Mouse (Mus musculus) CD8-positive naive resting alpha-beta T cell, adult 2 months (primary cell): Measurements from ENCODE around the gene Bace2.
A peak's percentile ranks its signal among the peaks of the same experiment; 100 is the strongest.

Experiments used
- DNase-seq, 2 experiments: peaks; one replicate each; pipeline ENCODE4 v3.0.0; 2022; ENCODE audit warnings: low read depth in 2 of 2, low spot score in 2 of 2

Bace2 gene

DNA sequence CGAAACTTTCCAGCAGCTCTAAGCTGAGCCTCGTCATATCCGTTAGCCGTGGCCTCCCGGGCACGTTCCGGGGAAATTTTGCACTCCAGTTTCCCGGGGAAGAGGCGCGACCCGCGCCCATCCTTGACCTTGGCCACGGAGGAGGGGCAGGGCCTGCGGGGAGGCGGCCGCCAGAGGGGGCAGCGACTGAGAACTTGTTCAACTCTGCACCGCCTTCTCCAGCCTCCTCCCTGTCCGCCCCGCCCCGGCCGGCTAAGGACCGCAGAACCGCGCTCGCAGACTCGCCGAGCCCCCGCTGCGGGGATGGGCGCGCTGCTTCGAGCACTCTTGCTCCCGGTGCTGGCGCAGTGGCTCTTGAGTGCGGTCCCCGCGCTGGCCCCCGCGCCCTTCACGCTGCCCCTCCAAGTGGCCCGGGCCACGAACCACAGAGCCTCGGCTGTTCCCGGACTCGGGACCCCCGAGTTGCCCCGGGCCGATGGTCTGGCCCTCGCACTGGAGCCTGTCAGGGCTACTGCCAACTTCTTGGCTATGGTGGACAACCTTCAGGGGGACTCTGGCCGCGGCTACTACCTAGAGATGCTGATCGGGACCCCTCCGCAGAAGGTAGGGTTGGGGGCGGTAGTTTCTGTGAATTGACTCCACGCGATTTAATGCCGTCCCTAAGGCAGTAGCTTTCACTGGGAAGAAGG is at the start of gene Bace2:
TSS of gene Bace2 (plus strand) at position 244 of the 689 bp plus-strand sequence.
- DNase-seq = no peak

DNA sequence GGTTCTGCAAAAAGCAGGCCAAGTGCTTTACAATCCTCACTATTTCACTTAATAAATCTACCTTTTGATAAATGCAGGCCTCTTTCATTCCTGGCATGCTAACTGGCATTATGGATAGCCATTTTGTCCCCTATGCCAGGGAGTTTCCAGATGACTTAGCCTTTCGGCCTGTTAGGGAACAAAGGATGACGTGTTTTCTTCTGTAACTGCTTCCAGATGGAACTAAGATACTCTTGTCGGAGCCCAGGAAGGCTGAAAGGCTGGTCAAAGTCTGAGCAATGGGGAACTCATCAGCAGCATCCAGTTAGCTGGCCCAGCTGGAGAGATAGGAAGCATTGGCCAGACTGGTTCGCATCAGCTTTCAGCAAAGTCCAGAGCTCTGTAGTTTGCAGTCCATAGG is 48.9 kb upstream of the Bace2 start:
- DNase-seq = no peak

DNA sequence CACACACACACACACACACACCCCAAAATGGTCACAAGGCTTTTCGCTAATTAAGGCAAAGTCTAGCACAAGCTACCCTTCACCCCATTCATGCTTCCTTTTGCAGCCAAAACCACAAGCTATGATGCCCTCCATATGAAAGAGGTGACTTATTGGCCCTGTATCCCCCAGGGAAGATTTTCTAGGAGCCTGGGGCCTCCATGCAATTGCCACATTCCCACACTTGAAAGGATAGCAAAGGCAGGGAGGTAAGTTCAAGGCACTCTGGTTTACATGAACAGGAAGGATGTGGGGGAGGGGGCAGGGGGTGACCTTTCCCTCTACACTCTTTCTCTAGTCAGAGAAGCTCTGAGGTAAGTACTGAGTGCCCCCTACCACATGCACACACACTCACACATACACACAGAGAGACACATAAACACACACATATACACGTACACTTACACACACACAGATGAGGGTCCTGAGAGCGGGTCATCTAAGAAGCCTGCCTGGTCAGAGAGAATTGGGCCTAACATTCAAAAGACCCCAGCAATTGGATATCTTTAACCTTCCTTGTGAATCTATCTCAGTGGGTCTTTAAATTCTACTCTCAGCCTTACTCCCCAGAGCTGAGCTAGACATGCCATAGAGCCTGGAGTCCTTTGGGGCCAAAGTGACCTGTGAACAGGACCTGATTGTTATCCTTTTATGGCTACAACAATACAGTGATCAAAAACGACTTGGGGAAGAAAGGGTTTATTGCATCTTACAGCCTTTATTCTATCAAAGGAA is 46.6 kb upstream of the Bace2 start:
- no peak for DNase-seq

DNA sequence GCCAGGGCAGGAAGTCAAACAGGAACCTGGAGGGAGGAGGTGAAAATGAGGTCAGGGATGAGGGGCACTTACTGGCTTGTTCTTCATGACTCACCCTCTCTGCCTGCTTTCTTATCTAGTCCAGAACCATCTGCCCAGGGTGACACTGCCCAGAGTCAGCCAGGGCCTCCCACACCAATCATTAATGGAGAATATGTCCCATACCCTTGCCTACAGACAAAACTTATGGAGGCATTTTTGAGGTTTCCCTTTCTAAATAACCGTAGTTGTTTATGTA is 46.0 kb upstream of the Bace2 start:
- no peak for DNase-seq

DNA sequence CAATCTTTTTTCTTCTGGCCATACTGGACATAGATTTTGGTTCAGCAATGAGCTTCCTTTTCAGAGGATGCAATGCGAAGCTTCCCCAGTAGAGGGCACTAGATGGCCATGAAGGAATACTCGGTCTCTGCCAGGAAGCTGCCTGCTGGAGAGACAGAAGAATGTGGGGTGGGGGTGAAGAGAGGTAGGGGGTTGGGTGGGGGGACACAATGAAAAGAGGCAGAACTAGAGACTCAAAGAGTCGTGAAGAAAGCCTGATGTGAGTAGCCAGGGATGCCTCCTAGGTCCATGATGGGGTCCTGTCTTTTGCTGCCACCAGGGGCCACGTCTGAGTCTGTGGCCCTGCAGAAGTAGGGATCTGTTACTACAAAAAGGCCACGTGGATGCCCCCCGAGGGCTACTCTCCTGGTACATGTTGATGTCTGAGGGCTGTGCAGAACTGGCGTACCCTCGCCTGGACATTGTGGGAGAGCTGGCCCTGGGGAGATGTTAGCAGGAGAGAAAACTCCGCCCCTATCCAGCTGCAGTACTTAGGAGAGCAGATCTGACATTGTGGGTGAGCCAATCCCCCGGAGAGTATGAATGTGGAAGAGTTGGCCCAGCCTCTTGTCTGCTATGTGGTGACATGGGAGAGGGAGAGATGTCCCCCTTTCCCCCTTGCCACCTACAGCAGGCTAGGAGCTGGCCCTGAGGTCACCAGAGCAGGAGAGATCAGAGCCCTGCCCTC is 43.4 kb upstream of the Bace2 start:
- DNase-seq = peak; percentile 22 to 48

DNA sequence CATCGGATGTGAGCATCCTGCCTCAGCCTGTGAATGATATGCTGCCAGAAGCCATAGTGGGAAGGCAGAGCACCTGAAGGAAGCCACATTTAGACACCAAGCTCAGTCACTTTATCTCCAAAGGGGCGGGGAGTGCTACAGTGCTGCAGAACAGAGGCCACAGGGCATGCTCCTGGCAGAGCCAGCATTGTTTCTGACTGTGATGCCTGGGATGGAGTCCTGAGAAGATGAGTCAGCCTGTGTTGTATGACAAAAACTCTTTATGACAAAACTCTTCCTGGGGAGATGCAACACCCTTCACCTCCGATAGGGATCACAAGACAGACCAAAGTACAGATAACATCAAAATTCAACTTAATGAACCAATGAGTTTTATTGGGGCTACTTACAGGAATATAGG is 35.0 kb upstream of the Bace2 start:
- DNase-seq = no peak

DNA sequence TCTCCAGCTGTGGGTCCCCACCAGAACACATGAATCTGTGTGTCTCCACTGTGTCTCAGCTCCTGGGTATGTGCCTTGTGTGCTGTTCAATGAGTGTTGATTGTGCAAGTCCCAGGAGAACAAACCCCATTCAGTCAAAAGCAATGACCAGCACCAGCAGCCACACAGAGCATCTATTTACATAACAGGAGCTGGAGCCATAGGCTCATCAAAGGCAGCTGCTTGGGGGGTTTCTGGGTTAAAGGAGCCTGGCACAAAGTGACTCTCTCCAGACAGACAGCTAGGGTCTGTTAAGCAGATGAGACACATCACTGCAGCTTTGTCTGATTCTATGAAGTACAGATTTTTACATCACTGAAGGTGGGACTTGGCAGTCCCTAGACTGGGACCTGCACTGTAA is 33.9 kb upstream of the Bace2 start:
- no peak for DNase-seq

DNA sequence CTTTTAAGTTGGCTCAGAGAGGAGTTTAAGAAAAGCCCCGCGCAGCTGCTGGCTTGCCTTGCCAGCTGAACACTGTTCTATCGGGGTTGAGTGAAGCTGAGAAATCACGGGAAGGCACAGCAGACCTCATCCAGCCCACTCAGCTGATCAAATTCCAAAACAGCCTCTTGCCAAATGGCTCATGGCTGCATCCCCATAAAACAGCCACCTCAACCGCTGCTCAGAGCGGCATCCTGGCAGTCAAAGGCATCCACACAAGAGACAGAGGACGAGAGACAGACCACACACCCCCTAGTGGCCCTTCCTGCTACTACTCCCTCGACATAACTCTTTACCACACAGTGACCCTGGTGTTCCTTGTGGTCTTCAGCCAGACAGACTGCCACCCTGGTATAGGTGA is 30.6 kb upstream of the Bace2 start:
- DNase-seq = no peak

DNA sequence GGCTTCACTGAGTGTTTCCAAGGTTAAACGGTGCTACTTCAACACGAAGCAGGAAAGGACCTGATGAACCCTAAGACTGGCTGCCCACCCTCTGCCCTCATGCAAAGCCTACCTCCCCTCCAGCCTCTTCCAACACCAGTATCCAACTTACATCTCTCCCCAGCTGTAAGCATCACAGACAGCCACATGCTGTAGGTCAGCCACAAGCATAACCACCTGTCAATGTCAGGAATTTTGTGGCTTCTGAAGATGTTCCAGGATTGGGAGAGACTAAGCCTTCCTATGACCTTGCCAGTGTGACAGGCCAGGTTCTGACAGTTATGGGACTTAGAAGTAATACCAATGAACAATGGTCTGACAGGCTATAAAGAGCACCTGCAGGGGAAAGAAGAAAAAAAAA is 27.9 kb upstream of the Bace2 start:
- DNase-seq = no peak

DNA sequence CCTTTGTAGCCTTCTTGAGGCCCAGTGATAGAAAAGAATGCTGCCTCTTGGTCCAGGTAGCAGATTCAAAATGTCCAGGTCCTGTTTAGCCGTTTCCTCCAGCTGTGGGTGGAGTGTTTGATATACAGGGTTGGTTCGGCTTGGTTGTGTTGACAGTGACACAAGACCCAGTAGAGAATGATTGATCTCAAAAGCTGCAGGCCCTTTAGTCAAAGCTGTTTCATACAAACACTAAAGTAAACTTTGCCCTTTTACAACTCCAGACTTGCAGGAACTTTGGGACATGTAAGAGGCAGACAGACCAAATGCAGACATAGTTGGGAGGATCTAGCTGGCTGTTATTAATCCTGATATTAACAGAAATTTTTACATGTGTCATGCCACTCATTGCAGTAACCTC is 3.5 kb upstream of the Bace2 start:
- DNase-seq = no peak

DNA sequence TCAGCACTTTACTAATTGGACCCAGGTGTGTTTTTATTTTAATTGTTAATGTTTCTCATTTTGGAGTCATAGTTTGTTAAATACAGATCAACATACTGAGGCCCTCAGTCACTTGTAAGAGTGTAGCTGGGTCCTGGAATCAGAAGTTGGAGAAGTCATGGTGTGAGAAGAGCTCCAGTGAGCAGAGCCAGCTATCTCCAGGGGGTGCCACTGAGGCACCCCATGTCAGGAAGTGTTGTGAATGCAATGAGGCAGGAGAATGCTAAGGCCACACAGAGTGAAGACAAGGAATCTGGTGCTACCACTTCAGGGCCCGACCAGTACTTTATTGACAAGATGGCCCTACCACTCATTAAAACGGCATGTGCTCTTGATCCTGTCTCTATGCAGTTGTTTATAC is 1.9 kb upstream of the Bace2 start:
- no peak for DNase-seq

DNA sequence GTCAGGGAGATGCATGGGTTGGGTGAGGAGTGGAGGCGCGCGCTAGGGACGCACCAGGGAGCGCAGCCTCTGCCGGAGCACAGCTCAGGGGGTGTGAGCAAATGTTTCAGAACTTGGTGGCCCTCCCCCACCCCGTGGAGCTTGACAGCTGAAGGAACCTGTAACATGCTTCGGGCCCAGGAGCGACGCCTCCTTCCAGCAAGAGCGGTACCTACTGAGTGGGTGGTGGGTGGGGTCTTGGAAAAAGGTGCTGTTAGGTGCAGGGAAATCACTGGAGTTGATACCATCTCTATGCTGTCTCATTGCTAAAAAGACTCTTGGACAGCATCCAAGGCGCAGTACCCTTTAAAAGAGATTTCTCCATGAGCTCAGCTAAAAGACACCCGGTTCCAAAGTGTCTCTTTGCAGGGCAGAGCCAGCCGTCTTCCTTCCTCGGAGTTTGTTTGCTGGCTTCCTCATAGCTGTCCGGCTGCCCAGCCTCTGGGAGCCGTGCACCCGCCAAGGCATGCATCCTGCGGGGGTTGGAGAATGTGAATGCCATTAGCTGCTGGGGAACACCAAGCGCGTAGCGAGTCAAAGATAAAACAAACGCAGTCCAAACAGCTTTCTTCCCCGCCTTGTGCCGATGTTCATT is 763 bp downstream of the Bace2 start:
- no peak for DNase-seq

DNA sequence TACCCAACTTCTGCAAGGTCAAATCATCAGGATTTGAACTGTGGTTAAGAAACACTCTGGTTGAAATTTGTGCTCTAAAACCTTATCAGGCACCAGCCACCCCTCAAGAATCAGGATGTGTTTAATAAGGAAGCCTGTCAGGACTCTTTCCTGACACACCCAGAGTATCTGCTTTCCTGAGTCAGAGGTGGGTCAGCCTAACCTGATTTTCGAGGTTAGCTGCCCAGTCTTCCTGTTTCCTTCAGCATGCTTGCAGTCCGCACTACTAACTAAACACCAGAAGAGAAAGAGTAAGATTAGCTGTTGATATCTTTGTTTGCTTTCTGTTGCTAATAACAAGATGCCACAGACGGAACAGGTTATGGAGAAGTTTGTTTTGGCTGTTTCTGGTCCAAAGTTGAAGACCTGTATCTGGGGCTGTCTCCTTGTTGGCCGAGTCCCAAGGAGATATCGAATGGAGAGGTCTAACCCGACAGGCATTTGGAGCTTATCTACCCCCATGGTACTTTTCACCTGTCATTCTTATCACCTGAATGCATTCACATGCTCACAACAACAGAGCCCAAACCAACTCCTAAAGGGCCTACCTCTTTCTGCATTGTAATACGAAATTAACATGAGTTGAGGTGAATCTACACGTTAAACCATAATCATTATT is 5.8 kb downstream of the Bace2 start:
- DNase-seq = no peak

DNA sequence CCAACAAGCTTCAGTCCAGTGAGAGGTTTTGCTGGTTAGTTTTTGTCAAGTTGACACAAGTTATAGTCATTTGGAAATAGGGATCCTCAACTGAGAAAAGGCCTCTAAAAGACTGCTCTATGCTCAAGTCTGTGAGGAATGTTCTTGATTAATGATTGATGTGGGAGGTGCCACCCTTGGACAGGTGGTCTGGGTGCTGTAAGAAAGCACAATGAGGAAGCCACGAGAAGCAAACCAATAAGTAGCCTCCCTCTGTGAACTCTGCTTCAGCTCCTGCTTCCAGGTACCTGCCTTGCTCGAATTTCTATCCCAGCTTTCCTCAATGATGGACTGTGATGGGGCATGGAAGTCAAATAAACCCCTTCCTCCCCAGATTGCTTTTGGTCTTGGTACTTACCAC is 9.6 kb downstream of the Bace2 start:
- DNase-seq = no peak

DNA sequence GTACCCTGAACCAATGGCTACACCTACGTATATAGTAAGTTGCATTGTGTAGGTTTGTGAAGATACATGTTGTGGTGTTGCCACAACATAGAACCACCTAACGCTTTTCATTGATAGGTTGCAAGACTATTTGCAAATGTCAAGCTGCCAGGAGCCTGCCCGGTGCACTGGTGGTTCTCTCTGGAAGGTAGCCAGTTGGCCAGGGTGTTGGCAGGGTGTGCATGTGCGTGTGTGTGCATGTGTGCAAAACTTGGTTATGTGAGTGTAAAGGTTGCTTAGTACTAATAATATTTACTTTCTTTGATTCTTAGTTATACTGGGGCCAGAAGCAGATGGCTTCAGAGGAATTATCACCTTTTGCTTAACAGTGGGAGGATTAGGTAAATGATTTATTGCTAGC is 13.7 kb downstream of the Bace2 start:
- no peak for DNase-seq

DNA sequence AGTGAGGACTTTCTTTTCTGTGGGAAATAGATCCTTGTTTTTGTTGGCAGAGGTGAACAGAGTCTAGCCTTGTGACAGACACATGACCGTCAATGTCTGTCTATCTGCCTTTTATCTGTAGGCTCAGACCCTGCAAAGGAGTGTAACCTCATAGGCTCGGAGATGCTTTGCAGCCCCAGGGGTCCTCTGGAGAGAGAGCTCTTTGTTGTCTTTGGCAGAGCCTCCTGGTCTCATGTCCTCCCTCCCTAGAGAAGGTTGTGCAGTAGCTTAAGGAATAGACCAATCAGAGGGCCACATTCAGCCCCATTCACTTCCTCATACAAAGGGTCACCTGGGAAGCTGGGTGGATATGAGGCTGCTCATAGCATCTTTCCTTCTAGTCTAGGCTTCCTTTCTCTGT is 31.4 kb downstream of the Bace2 start:
- no peak for DNase-seq

DNA sequence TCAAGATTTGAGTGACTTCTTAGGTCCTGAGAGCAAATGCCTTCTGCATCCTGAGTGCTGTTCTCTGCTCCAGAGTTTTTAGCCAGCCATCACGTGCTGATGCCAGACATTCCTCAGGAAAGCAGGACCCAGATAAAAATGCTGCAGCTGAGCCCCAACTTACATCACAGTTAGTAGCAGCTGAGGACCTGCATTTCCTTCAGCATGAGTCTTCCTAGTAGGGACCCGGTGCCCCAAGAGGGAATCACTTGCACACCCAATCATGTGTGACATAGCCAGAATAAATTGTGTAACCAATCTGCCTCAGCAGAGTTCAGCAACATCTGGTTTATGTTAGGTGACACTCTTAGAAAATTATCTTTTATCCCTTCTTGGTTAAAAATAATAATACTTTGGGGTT is 34.7 kb downstream of the Bace2 start:
- DNase-seq = no peak

DNA sequence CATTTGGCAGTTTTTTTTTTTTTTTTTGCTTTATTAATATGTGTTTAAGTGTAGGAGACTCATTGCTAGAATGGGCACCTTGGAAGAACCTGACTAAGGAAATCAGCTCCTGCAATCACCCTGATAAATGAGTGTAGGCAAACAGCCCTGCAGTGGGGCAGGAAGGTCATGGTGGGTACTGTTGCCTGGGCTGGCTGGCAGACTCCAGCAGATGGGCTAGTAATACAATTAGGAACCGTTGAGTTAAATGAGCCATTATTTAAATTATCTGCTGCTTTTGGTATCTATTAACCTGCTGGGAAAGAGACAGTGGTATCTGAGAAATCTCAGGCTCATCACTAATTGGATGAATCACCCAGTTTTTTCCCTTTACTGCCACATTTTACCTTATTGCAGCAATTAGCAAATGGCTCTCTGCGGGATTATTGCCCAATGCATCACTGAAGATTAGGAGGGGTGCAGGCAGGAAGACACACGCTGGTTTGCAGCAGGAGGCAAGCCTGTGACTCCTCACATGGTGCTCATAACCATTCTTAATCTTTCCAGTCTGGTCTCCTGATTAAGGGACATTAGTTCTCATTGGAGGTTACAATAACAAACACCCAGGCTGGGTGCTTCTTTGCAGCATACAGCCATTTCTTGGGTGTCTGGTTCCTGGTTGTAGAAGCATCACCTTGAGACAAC is 35.3 kb downstream of the Bace2 start:
- no peak for DNase-seq

DNA sequence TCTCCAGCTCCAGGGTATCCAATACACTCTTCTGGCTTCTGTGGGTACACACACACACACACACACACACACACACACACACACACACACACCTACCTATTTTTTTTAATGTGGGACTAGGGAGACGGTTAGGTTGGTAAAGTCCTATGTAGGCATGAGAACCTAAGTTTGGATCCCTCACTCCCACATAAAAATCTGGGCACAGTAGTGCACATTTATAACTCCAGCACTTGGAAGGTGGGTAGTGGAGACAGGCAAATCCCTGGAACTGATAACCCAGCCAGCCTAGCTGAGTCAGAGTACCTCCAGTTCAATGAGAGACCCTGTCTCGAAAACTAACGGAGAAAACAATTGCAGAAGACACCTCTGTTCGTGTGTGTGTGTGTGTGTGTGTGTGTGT is 39.9 kb downstream of the Bace2 start:
- no peak for DNase-seq

DNA sequence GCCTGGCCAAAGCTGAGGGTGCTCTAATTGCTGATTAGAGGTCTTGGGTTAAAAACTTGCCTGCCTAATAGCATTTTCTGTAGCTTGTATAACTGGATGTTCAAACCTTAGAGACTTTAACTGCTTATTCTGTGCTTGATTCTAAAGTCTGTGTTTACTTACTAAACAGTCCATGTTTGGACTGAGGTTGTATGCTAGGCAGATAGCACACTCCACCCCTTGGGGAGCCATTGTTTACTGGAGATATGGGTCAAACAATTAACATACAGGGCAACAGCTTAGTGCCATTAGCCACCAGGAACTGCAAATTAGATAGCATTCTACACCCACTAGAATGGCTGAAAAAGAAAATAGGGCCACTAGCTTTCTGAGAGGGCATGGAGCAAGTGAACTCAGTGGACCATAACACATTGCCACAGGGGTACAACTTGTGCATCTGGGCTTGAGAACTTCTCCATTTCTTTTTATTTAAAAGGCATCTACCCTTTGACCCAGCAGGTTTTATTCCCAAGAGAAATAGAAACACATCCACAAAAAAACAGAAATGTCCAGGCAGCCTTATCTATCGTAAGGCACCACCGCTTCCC is 41.5 kb downstream of the Bace2 start:
- DNase-seq = no peak

DNA sequence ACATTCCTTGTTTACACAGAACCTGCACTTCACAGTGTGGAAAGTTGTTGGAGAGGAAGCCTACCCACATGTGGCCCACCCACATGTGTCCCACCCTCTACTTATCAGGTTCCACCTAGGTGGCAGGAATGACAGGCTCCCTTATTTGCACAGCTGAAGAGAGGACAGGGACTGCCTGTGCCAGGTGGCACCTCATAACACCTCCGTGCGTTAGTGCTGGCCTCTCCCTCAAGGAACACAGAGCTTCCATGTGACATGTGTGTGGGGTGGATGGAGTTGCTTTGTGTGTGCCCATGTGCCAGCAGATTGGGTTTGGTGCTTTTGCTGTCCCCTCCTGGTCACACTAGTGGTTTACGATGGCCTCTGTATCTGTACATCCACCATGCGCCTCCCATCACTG is 43.4 kb downstream of the Bace2 start:
- DNase-seq = no peak
